Mouse (Mus musculus) embryo, embryonic 9.5 days (tissue): ENCODE results near the gene Golga5.

ENCODE experiments used
- DNase-seq: peaks from one replicate; pipeline ENCODE4 v3.0.0-alpha.2; 2017; ENCODE audit errors: extremely low spot score

Gene Golga5

DNA sequence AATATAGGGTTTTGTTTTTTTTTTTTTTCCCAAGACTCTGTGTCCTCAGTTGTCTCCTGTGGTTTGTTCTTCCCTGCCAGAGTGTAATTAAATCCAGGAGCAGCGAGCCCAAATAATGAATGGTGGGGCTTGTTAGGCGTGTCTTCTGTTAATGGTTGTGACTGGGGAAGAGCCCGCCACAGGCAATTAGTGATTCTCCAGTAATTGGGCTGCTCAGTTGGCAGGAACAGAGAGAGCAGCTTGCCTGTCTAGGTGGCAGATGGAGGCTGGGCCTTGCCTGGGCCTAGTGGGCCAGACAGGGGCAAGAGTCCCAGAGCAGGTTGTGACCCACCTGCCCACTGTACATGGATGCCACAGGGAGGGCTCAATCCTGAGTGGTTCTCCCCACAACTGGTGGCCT lies 42.4 kb downstream of the Golga5 start:
- DNase-seq = no peak

DNA sequence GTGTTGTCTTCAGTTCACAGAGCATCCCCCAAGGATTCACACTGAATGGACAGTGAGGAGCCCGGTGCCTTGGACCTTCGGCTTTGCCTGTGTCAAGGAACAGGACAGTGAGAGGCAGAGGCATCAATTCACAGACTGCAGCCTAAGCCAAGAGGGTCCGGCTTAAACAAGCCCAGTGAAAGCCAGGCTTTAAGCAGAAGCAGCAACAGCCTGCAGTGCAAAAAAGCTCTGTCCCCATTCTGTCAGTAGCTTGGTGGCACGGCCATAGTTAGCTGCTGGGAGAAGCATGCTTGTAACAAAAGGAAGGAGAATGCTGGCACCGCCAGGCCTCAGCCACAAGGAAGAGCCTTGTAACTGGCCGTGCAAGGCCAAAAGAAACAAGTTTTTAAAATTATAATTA lies 45.2 kb downstream of the Golga5 start:
- DNase-seq = no peak

DNA sequence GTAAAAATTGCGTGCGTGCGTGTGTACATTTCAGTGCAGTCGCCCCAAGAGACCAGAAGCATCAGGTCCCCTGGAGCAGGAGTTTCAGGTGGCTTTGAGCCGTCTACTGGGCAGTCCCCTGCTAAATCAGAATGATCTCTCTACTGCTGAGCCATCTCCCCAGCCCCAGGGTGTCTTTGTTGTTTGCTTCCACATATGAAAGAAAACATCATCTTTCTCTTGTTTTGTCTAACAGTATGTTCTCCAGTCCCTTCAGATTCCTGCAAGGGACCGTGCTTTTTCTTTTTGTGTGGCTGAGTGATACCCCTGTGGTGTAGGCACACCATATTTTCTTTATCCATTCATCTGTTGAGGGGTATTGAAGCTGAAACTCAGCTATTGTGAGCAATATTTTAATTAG lies 45.8 kb downstream of the Golga5 start:
- no peak for DNase-seq

DNA sequence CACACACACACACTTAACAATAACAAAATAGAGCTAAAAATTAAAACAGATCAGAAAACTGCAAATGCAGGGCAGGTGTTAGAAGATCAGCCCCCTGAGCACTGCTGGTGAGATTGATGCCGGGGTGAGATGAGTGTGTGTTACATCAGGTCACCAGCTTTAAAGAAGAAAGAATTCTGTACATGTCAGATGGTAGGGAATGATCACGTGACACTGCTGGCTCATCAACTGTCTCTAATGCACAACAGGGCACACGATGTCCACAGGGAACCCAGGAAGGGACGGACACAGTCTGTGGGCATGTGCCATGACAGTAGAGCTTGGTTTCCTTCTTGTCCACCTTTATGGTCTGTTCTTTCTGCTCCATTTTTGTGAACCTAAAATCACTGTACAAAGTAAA lies 47.2 kb downstream of the Golga5 start:
- no peak for DNase-seq

DNA sequence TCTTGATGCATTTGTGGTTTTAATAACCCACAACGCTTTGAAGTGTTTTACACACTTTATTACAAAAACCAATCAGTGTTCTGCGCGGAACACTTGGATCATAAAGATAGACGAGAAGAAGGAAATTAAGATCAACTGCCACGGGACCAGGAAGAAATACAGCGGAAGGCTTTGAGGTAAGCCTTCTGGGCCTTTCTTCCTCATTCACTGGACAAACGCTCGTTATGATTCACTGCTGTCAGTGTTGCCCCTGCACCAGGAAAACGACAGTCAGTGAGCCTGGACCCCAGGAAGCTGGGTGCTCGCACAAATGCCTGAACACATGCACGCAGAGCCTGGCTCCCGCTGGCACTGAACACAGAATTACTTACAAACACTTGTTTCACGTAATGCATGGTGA lies 48.7 kb downstream of the Golga5 start:
- no peak for DNase-seq

DNA sequence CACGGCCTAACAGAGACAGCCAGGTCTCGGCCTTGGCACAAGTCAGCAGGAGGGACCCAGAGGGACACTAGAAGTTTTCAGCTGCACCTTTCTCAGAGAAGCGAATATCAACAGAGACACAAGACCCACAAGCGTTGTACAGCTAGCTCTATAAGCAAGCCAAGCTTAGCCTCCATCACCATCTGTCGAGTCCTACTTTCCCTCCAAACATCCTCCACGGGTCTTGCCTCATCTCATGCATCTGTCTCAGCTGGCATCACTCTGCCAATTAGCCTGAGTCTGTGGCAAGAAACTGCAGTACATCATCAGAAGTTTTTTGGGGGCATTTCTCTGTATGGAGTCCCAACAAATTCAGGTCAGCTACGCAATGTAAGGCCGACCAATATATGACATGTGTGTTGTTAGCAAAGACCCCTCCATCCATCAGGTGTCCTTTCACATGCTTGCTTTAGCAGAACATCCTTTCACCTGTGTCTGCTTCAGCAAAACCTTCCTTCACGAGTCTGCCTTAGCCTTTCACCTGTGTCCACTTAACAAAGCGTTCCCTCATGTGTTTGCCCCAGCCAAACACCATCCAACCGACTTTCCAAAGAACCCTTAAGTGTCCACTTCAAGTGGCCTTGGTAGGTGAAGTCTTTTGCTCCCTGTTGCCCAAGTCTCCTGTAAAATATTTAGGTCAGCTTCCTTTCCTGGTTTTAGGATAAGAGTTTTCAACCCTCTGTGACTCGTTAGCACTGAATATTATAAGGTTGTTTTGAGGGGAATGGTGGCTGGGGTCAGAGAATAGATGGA lies 51.2 kb downstream of the Golga5 start:
- DNase-seq = no peak

DNA sequence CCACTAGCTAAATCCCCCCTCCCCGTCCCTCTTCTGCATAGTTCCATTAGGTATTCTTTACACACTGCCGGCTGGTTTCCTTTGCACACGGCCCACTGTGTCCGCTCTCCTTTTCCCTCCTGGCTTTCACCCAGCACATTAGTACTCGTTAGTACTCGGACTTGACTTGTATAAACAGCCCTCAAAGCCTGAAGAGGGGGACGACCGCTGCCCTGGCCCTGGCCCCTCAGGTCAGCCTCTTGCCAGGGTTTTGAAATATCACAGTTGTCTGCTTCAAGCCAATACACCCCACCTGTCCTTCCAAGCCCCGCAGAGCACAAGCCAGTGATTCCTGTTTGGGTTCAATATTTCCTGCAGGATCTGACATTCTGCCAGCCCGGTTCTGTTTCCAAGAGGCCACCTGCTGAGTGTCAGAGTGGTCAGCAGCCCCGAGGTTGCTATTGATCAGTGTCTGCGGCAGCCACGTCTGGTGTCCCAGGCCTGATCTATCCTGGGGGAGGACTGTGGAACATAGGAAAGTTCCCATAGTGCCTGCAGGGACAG lies 52.9 kb downstream of the Golga5 start:
- no peak for DNase-seq

DNA sequence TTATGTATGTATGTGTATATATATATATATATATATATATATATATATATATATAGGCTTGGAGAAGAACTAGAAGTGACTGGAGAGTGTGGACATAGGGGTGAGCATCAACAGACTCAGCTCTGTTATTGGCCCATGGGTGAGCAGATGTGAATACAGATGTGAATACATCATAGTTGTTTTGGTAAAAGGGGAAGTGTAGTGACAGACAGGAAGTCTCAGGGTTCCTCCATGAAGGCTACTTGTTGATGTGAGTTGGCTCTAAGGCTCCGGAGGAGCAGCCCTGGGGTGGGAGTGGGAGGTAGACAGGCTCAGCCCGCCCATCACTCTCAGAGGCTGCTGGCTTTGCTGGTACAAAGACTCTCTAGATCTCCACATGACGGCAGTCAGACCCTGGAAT lies 55.3 kb downstream of the Golga5 start:
- DNase-seq = no peak

DNA sequence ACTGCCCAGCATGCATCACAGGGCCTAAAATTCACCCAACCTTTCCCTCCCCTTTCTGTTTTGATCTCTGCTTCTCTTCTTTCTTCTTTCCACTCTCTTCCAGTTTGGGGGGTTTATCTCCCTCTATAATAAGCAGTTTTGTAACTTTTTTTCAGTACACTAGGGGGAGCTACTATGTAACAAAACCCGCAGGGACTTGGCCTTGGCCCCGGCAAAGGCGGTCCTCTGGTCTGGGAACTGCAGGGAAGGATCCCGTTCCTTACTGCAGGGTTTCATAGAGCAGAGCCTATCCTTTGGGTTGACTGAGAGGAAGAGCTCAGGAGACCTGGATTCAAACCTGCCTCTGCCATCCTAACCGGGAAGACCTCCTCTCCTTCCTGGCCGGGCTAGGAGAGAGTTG lies 55.8 kb downstream of the Golga5 start:
- DNase-seq = peak; percentile 34

DNA sequence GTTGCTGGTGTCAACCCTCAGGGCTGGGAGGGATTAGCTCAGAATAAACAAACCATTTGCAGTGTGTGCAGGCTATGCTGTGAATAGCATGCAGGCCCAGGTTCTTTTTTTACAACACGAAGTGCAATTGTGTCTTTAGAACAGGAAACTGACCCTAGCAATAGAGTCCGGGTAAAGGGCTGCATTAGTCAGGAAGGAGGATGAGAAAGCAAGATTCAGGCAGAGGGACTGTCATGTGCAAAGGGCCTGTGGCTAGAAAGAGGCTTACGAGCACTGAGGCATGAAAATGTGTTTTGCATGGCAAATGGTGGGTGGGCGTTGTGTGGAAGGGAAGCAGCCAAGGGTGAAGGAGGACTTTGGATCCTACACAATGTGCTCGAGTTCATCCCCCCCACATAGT lies 59.1 kb downstream of the Golga5 start:
- no peak for DNase-seq

DNA sequence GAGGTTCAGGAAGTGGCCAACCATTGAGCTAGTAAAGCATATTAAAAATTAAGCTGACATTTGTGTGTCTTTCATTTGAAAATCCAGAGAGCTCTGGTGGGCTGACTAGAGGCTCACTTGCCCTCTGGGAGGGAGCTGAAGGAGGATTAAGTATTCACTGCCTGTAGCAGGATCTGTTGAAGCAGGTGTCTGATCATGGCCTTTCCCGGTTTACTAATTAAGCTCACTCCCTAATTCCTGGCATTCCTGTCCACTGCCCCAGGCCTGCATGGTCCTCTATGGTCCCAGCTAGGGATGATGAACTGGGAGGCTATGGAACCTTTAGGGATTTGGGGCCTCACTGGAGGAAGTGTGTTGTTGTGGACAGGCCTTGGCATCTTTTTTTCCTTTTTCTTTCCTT lies 66.9 kb downstream of the Golga5 start:
- no peak for DNase-seq

DNA sequence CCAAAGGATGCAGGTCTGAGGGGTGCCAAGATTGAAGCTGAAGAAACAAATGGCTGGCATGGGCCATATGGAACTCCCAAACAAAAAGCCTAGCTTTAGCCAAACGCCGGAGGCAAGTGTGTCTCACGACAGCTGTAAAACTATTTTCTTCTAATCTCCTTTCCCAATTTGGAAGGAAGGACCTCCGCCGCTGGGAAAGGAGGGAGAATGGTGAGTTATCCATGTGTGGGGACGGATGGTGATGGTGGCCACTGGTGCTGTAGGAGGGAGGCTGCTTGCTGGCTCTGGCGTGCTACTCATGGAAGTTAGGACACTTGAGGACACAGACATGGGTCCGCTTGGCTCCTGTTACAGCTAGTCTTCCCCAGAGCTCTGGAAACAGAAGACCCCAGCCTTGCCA lies 71.3 kb downstream of the Golga5 start:
- no peak for DNase-seq

DNA sequence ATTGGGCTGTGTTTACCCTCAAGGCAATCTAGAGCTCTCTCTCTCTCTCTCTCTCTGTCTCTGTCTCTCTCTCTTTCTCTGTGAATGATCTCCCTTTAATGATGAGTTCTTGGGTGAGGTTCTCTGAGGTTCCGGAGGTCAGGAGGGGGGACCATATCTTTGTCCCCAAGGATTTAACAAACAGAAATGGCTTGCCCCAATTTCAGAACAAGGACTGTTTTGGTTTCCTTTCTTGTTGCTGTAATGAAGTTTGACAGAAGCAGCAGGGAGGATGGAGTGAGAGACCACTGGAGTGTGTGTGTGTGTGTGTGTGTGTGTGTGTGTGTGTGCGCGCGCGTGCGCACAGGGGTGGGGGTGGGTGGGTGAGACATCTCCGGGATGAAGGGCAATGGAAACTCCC lies 72.2 kb downstream of the Golga5 start:
- no peak for DNase-seq

DNA sequence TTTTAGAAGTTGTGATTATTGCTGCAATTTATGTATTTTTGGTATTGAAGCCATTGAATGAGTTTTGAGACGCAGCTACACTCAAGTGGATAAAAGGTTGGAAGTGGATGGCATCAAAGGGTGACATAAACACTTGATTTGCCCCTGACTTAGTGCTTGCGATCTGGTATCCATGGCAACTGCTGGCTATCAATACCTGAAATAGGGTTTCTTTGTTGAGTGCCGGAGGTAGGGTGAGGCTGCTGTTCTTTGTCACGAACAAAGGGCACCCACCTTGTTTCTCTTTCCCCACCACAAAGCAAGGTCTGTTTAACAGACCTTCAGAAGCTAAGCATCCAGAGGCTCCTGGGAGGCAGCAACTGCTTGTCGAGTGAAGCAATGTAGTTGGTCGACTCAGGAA lies 76.2 kb downstream of the Golga5 start:
- DNase-seq = no peak
